Mouse (Mus musculus) heart, embryonic 12.5 days (tissue): ENCODE measurements around the gene Atp6v1d. TPM values are rescaled to one million over a fixed set of nuclear protein-coding genes. Genes with fewer than 3 reads are reported as not detected.

ENCODE experiments used
- ATAC-seq: fragments of 200-750 bp; cut with Nextera tagmentation; 2 replicates; pipeline ENCODE4 v1.8.0; 2017; ENCODE audit warnings: moderate TSS enrichment, moderate library complexity; ENCODE audit not compliant: insufficient number of reproducible peaks, low FRiP score
- H3K27ac ChIP-seq: fragments of 300-500 bp; sonication (generic); 2 replicates; pipeline ENCODE4 v1.5.1; 2016; ENCODE audit warnings: mild to moderate bottlenecking, moderate library complexity; ENCODE audit not compliant: poor library complexity, severe bottlenecking
- H3K27me3 ChIP-seq: fragments of 300-500 bp; sonication (generic); replicated peaks from 2 replicates; pipeline ENCODE4 v1.6.1; 2016; ENCODE audit warnings: mild to moderate bottlenecking, moderate library complexity
- H3K36me3 ChIP-seq: fragments of 300-500 bp; sonication (generic); 2 replicates; pipeline ENCODE4 v1.6.1; 2016; ENCODE audit warnings: mild to moderate bottlenecking, moderate library complexity
- H3K4me1 ChIP-seq: fragments of 300-500 bp; sonication (generic); replicated peaks from 2 replicates; pipeline ENCODE4 v1.6.1; 2016; ENCODE audit warnings: mild to moderate bottlenecking
- H3K4me2 ChIP-seq: fragments of 300-500 bp; sonication (generic); 2 replicates; pipeline ENCODE4 v1.6.1; 2016; ENCODE audit warnings: mild to moderate bottlenecking, moderate library complexity
- H3K4me3 ChIP-seq: fragments of 300-500 bp; sonication (generic); 2 replicates; pipeline ENCODE4 v1.5.1; 2016; ENCODE audit warnings: mild to moderate bottlenecking
- H3K9ac ChIP-seq: fragments of 300-500 bp; sonication (generic); 2 replicates; pipeline ENCODE4 v1.6.1; 2016; ENCODE audit warnings: mild to moderate bottlenecking, moderate library complexity
- H3K9me3 ChIP-seq: fragments of 300-500 bp; sonication (generic); replicated peaks from 2 replicates; pipeline ENCODE4 v1.6.1; 2016; ENCODE audit warnings: mild to moderate bottlenecking, moderate library complexity
- WGBS: fragments of 180-500 bp; shearing (Covaris S2); methylation state at CpG from one replicate; pipeline ENCODE4 v1.1.7; 2016; 5-methylcytosine and 5-hydroxymethylcytosine counted together
- polyA plus RNA-seq: library from polyadenylated mRNA; unstranded; fragments of >200 nt; fragmentation: Nextera tagmentation; extraction: Ambion mirVana; gene quantifications from 2 replicates; pipeline ENCODE4 v1.2.1, GENCODE M21; 2016

Atp6v1d gene
- polyA plus RNA-seq, 1 experiment from 2014 or later: 72.5 TPM

- 91% methylated on average over 1 of the region's 1 CpGs for WGBS
- H3K9ac ChIP-seq: no peak overlapping the region
- ATAC-seq: no peak
- H3K4me1 ChIP-seq: peaks cover 2% of the 10 kb centered on the region; the same call in 1 of the 2 replicates
- H3K27ac ChIP-seq: no peak overlapping the region
- H3K36me3 ChIP-seq: peaks cover 44% of the 10 kb centered on the region
- H3K4me3 ChIP-seq: no peak overlapping the region
- no peaks in the 10 kb centered on the region for H3K27me3 ChIP-seq
- H3K4me2 ChIP-seq: no peak overlapping the region
- H3K9me3 ChIP-seq: no peaks in the 10 kb centered on the region
These were observed 6.7 kb upstream of the Atp6v1d start for GRCm38 (mm10) chr12:78868115-78868514.

GRCm38 (mm10) chr12:78865434-78865833 lies 4.0 kb upstream of the Atp6v1d start:
- Histone ChIP-seq H3K36me3 (peaks cover 31% of the 10 kb centered on the region), H3K27ac (no peak overlapping the region), H3K9me3 (no peaks in the 10 kb centered on the region), H3K4me1 (peaks cover 5% of the 10 kb centered on the region), H3K4me3 (no peak overlapping the region), H3K27me3 (no peaks in the 10 kb centered on the region), H3K4me2 (no peak overlapping the region), H3K9ac (no peak overlapping the region)
- 91% methylated on average over 1 of the region's 1 CpGs for WGBS
- ATAC-seq: no peak

GRCm38 (mm10) chr12:78862254-78862730 lies 854 bp upstream of the Atp6v1d start:
- Histone ChIP-seq H3K36me3 (peaks cover 6% of the 10 kb centered on the region), H3K9ac (peak overlapping the region; percentile 91), H3K4me1 (peaks cover 16% of the 10 kb centered on the region), H3K4me3 (peak overlapping the region; percentile 92), H3K27me3 (no peaks in the 10 kb centered on the region), H3K27ac (peak overlapping the region; percentile 77), H3K9me3 (no peaks in the 10 kb centered on the region), H3K4me2 (peak overlapping the region; percentile 75)
- ATAC-seq: peak; percentile 34; the same call in 1 of the 2 replicates
- under 1% methylated on average over 22 of the region's 22 CpGs for WGBS

- Histone ChIP-seq H3K4me2 (peak overlapping the region; percentile 75), H3K36me3 (peaks cover 13% of the 10 kb centered on the region), H3K27me3 (no peaks in the 10 kb centered on the region), H3K4me1 (peaks cover 16% of the 10 kb centered on the region), H3K27ac (peak overlapping the region; percentile 71), H3K9me3 (no peaks in the 10 kb centered on the region), H3K9ac (peak overlapping the region; percentile 78), H3K4me3 (peak overlapping the region; percentile 92)
- WGBS: under 1% methylated on average over 30 of the region's 30 CpGs
- peak; percentile 3; the same call in 1 of the 2 replicates for ATAC-seq
These were observed 430 bp downstream of the Atp6v1d start for GRCm38 (mm10) chr12:78860921-78861495.

- ATAC-seq: no peak
- H3K4me3 ChIP-seq: no peak overlapping the region
- H3K27me3 ChIP-seq: no peaks in the 10 kb centered on the region
- no peaks in the 10 kb centered on the region for H3K9me3 ChIP-seq
- H3K9ac ChIP-seq: no peak overlapping the region
- WGBS: 87% methylated on average over 4 of the region's 4 CpGs
- no peaks in the 10 kb centered on the region for H3K4me1 ChIP-seq
- H3K27ac ChIP-seq: no peak overlapping the region
- H3K36me3 ChIP-seq: peaks cover 55% of the 10 kb centered on the region
- no peak overlapping the region for H3K4me2 ChIP-seq
These were observed 13.2 kb downstream of the Atp6v1d start for GRCm38 (mm10) chr12:78848246-78848645.

GRCm38 (mm10) chr12:78842429-78842828 lies 19.0 kb downstream of the Atp6v1d start:
- ATAC-seq: no peak
- no peak overlapping the region for H3K9ac ChIP-seq
- H3K27ac ChIP-seq: no peak overlapping the region
- H3K4me1 ChIP-seq: peaks cover 4% of the 10 kb centered on the region; the same call in 1 of the 2 replicates
- no peaks in the 10 kb centered on the region for H3K9me3 ChIP-seq
- 96% methylated on average over 1 of the region's 1 CpGs for WGBS
- no peaks in the 10 kb centered on the region for H3K27me3 ChIP-seq
- H3K4me3 ChIP-seq: no peak overlapping the region
- H3K36me3 ChIP-seq: peaks cover 56% of the 10 kb centered on the region
- H3K4me2 ChIP-seq: no peak overlapping the region

- no peak for ATAC-seq
- Histone ChIP-seq H3K9ac (no peak overlapping the region), H3K4me2 (no peak overlapping the region), H3K4me3 (no peak overlapping the region), H3K9me3 (no peaks in the 10 kb centered on the region), H3K27ac (no peak overlapping the region), H3K36me3 (peaks cover 58% of the 10 kb centered on the region), H3K27me3 (no peaks in the 10 kb centered on the region), H3K4me1 (peaks cover 4% of the 10 kb centered on the region; the same call in 1 of the 2 replicates)
- WGBS: 80% methylated on average over 4 of the region's 4 CpGs
These were observed 21.5 kb downstream of the Atp6v1d start for GRCm38 (mm10) chr12:78839906-78840305.

- no peaks in the 10 kb centered on the region for H3K4me1 ChIP-seq
These were observed 26.9 kb downstream of the Atp6v1d start for GRCm38 (mm10) chr12:78834496-78834895.

GRCm38 (mm10) chr12:78814437-78814836 lies 47.0 kb downstream of the Atp6v1d start:
- Histone ChIP-seq H3K27me3 (no peaks in the 10 kb centered on the region), H3K27ac (no peak overlapping the region), H3K4me3 (no peak overlapping the region), H3K9ac (no peak overlapping the region), H3K36me3 (peaks cover 12% of the 10 kb centered on the region), H3K4me1 (no peaks in the 10 kb centered on the region), H3K9me3 (no peaks in the 10 kb centered on the region), H3K4me2 (no peak overlapping the region)
- ATAC-seq: no peak

More at GRCm38 (mm10) chr12:78834496-78834895, 26.9 kb downstream of the Atp6v1d start:
- H3K27ac ChIP-seq: no peak overlapping the region
- no peak for ATAC-seq
- H3K9ac ChIP-seq: no peak overlapping the region
- no peak overlapping the region for H3K4me2 ChIP-seq
- no peaks in the 10 kb centered on the region for H3K27me3 ChIP-seq
- no peaks in the 10 kb centered on the region for H3K9me3 ChIP-seq
- 93% methylated on average over 2 of the region's 2 CpGs for WGBS
- peaks cover 44% of the 10 kb centered on the region for H3K36me3 ChIP-seq
- H3K4me3 ChIP-seq: no peak overlapping the region

GRCm38 (mm10) chr12:78801836-78802235 lies 59.6 kb downstream of the Atp6v1d start:
- peaks cover 17% of the 10 kb centered on the region for H3K36me3 ChIP-seq
- no peak overlapping the region for H3K9ac ChIP-seq
- H3K27ac ChIP-seq: no peak overlapping the region
- ATAC-seq: no peak
- H3K4me2 ChIP-seq: no peak overlapping the region
- H3K9me3 ChIP-seq: no peaks in the 10 kb centered on the region
- no peak overlapping the region for H3K4me3 ChIP-seq
- H3K27me3 ChIP-seq: no peaks in the 10 kb centered on the region
- peaks cover 6% of the 10 kb centered on the region; the same call in 1 of the 2 replicates for H3K4me1 ChIP-seq

GRCm38 (mm10) chr12:78800036-78800435 lies 61.4 kb downstream of the Atp6v1d start:
- no peak overlapping the region for H3K4me3 ChIP-seq
- H3K27ac ChIP-seq: no peak overlapping the region
- peaks cover 17% of the 10 kb centered on the region for H3K36me3 ChIP-seq
- no peaks in the 10 kb centered on the region for H3K27me3 ChIP-seq
- peaks cover 6% of the 10 kb centered on the region; the same call in 1 of the 2 replicates for H3K4me1 ChIP-seq
- H3K4me2 ChIP-seq: no peak overlapping the region
- no peak overlapping the region for H3K9ac ChIP-seq
- no peak for ATAC-seq
- 84% methylated on average over 3 of the region's 3 CpGs for WGBS
- no peaks in the 10 kb centered on the region for H3K9me3 ChIP-seq

- 20% methylated on average over 1 of the region's 1 CpGs for WGBS
- H3K4me1 ChIP-seq: peaks cover 6% of the 10 kb centered on the region
- no peak for ATAC-seq
- no peaks in the 10 kb centered on the region for H3K9me3 ChIP-seq
- no peaks in the 10 kb centered on the region for H3K27me3 ChIP-seq
- H3K4me2 ChIP-seq: no peak overlapping the region
- H3K36me3 ChIP-seq: peaks cover 17% of the 10 kb centered on the region
- H3K27ac ChIP-seq: no peak overlapping the region
- no peak overlapping the region for H3K4me3 ChIP-seq
- no peak overlapping the region for H3K9ac ChIP-seq
These were observed 67.2 kb downstream of the Atp6v1d start for GRCm38 (mm10) chr12:78794236-78794635.
